Mouse (Mus musculus) cerebellum, postnatal 25 days (tissue): Measurements from ENCODE around the gene Rab4b.

Source experiments
- DNase-seq, 2 experiments: peaks; one replicate each; pipeline ENCODE4 v3.0.0; 2021; ENCODE audit warnings: mixed read lengths in 2 of 2

The Rab4b gene

GRCm38 (mm10) chr7:27178324-27179216, at the start of gene Rab4b:
Gene Rab4b (minus strand): TSS chr7:27178896.
- DNase-seq, result peak; percentile 99

GRCm38 (mm10) chr7:27228281-27228821, 49.7 kb upstream of the Rab4b start, which contains the start of gene Itpkc:
Gene Itpkc (minus strand): TSS chr7:27228661.
- DNase-seq, result peak; percentile 90 to 92

- peak in 1 of 2 experiments; percentile 71 for DNase-seq
Observed at GRCm38 (mm10) chr7:27227676-27228075, 49.0 kb upstream of the Rab4b start.

- DNase-seq, result peak in 1 of 2 experiments; percentile 39
Observed at GRCm38 (mm10) chr7:27227276-27227675, 48.6 kb upstream of the Rab4b start.

- peak; percentile 38 to 55 for DNase-seq
Observed at GRCm38 (mm10) chr7:27224877-27225575, 46.3 kb upstream of the Rab4b start.

- no peak for DNase-seq
Observed at GRCm38 (mm10) chr7:27222538-27222937, 43.8 kb upstream of the Rab4b start.

GRCm38 (mm10) chr7:27221939-27222338, 43.2 kb upstream of the Rab4b start:
- DNase-seq, result no peak

- no peak for DNase-seq
Observed at GRCm38 (mm10) chr7:27219937-27220336, 41.2 kb upstream of the Rab4b start.

GRCm38 (mm10) chr7:27218586-27218985, 39.9 kb upstream of the Rab4b start:
- DNase-seq, result peak; percentile 76 to 80

- peak; percentile 40 to 51 for DNase-seq
Observed at GRCm38 (mm10) chr7:27212626-27213025, 33.9 kb upstream of the Rab4b start.

GRCm38 (mm10) chr7:27203730-27204449, 25.2 kb upstream of the Rab4b start:
- peak; percentile 64 to 73 for DNase-seq

- no peak for DNase-seq
Observed at GRCm38 (mm10) chr7:27198779-27199178, 20.1 kb upstream of the Rab4b start.

GRCm38 (mm10) chr7:27198355-27198754, 19.7 kb upstream of the Rab4b start:
- DNase-seq, result no peak

- no peak for DNase-seq
Observed at GRCm38 (mm10) chr7:27197634-27198033, 18.9 kb upstream of the Rab4b start.

GRCm38 (mm10) chr7:27197136-27197535, 18.4 kb upstream of the Rab4b start:
- DNase-seq, result no peak

GRCm38 (mm10) chr7:27195681-27196611, 17.2 kb upstream of the Rab4b start, which contains the start of the genes BC024978 and Snrpa:
Gene BC024978 (plus strand): TSS chr7:27195781.
Gene Snrpa (minus strand): TSS chr7:27196271.
- peak; percentile 91 to 96 for DNase-seq

- DNase-seq, result no peak
Observed at GRCm38 (mm10) chr7:27193731-27194130, 15.0 kb upstream of the Rab4b start.

- no peak for DNase-seq
Observed at GRCm38 (mm10) chr7:27192434-27192833, 13.7 kb upstream of the Rab4b start.

GRCm38 (mm10) chr7:27189271-27189931, 10.7 kb upstream of the Rab4b start:
- peak in 1 of 2 experiments; percentile 28 for DNase-seq

GRCm38 (mm10) chr7:27185986-27186385, 7.3 kb upstream of the Rab4b start:
- DNase-seq, result no peak

GRCm38 (mm10) chr7:27184964-27185363, 6.3 kb upstream of the Rab4b start:
- DNase-seq, result peak in 1 of 2 experiments; percentile 52
